Mouse (Mus musculus) splenic B cell, adult 2 months (primary cell): ENCODE measurements at regions not wholly inside any gene's neighbourhood (a gene's known extent, or its start where the extent isn't known, plus 50 kb on each side); places are given as distances from the start of the nearest gene placed in this dataset.

Experiments
- DNase-seq: peaks from one replicate; pipeline ENCODE4 v3.0.0-alpha.2; 2011; ENCODE audit warnings: low read depth, low spot score
- H3K27me3 ChIP-seq: 2 replicates; pipeline ENCODE4 v1.6.1; 2012; ENCODE audit warnings: mild to moderate bottlenecking, low read length, moderate library complexity, mixed read lengths; ENCODE audit not compliant: control insufficient read depth, poor library complexity, insufficient read depth, severe bottlenecking
- H3K36me3 ChIP-seq: 2 replicates; pipeline ENCODE4 v1.6.1; 2012; ENCODE audit warnings: mild to moderate bottlenecking, low read length, moderate library complexity, mixed read lengths; ENCODE audit not compliant: control insufficient read depth, poor library complexity, insufficient read depth, severe bottlenecking

DNA sequence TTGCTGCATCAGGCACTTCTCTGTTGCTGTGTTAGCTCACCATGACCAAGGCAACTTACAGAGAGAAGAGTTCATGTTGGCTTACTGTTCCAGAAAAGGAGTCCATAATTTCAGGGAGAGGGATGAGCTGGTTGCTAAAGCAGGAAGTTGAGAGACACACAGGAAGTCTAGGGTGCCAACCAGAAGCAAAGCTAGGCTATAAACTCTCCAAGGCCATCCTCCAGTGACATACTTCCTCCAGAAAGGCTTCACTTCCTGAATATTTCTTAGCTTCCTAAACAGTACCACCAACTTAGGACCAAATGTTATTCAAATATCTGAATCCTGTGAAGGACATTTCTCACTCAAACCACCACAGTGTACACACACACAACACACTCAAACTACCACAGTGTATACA, 2010.6 kb downstream of the A830018L16Rik start:
- peak; percentile 24 for DNase-seq
- no peaks in the 10 kb centered on the region for H3K36me3 ChIP-seq
- H3K27me3 ChIP-seq = no peaks in the 10 kb centered on the region

GRCm38 (mm10) chr1:13425601-13426327, 2011.9 kb downstream of the A830018L16Rik start:
- Histone ChIP-seq H3K27me3 (no peaks in the 10 kb centered on the region), H3K36me3 (no peaks in the 10 kb centered on the region)
- DNase-seq = no peak

- Histone ChIP-seq H3K36me3 (no peaks in the 10 kb centered on the region), H3K27me3 (no peaks in the 10 kb centered on the region)
- peak; percentile 56 for DNase-seq
These were observed 2012.6 kb downstream of the A830018L16Rik start for GRCm38 (mm10) chr1:13426328-13427067.

- no peaks in the 10 kb centered on the region for H3K36me3 ChIP-seq
- H3K27me3 ChIP-seq = no peaks in the 10 kb centered on the region
- DNase-seq = no peak
These were observed 2013.1 kb downstream of the A830018L16Rik start for GRCm38 (mm10) chr1:13427068-13427434.

- Histone ChIP-seq H3K27me3 (no peaks in the 10 kb centered on the region), H3K36me3 (no peaks in the 10 kb centered on the region)
- DNase-seq = no peak
These were observed 2013.7 kb downstream of the A830018L16Rik start for GRCm38 (mm10) chr1:13427501-13428207.

DNA sequence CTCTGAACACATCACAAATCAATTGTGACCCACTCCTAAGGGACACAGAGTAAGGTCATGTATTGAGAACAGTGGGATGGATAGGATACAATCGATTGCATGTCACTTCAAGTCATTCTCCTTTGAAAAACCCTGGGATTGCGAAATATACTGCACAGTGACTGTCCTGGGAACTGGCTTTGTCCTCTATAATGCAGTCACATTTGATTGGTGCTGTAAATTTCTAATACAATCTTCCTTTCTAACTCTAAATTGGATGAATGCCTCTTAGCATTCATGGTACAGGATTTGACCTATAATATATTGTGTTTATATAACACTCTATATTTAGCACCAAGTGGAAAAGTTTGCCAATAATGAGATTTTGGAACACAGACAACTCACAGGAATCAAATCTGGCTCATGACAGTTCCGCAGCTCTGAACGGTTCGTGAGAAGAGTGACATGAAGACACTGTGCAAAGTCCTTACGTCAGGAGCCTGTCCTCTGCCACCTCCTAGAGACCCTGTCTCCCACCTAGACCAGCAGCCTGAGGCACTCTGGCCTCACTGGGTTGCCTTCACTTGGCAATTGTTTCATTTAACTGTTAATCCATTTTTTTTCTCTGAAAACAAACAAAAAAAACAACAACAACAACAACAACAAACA, 2024.0 kb downstream of the A830018L16Rik start:
- DNase-seq = no peak
- H3K36me3 ChIP-seq = no peaks in the 10 kb centered on the region
- H3K27me3 ChIP-seq = no peaks in the 10 kb centered on the region

DNA sequence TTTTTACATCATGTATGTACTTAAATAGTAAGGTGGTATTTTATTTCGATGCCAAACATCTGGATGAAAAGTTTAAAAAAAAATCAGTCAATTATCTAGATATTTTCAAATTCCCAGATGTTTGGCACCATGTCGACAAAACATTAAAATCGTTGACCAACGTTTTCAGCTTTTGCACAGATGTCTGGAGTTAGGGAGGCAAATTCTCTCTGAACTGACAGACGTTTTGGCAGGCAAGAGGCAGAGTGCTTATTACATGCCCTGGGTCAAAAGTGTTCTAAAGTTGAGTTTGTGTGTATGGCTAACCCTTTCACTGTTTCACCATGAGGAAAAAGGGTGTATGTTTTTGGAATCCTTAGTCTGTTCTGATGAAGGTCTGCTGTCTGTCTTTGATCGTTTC, 2028.5 kb downstream of the A830018L16Rik start:
- Histone ChIP-seq H3K36me3 (no peaks in the 10 kb centered on the region), H3K27me3 (no peaks in the 10 kb centered on the region)
- DNase-seq = no peak

- peak; percentile 17 for DNase-seq
- H3K27me3 ChIP-seq = no peaks in the 10 kb centered on the region
- H3K36me3 ChIP-seq = no peaks in the 10 kb centered on the region
These were observed 2040.6 kb downstream of the A830018L16Rik start for GRCm38 (mm10) chr1:13454534-13454933.

- DNase-seq = no peak
- Histone ChIP-seq H3K36me3 (no peaks in the 10 kb centered on the region), H3K27me3 (no peaks in the 10 kb centered on the region)
These were observed 2041.7 kb downstream of the A830018L16Rik start for GRCm38 (mm10) chr1:13455572-13455971.

GRCm38 (mm10) chr1:13464311-13464710, 2050.4 kb downstream of the A830018L16Rik start:
- Histone ChIP-seq H3K27me3 (no peaks in the 10 kb centered on the region), H3K36me3 (no peaks in the 10 kb centered on the region)
- DNase-seq = peak; percentile 22

DNA sequence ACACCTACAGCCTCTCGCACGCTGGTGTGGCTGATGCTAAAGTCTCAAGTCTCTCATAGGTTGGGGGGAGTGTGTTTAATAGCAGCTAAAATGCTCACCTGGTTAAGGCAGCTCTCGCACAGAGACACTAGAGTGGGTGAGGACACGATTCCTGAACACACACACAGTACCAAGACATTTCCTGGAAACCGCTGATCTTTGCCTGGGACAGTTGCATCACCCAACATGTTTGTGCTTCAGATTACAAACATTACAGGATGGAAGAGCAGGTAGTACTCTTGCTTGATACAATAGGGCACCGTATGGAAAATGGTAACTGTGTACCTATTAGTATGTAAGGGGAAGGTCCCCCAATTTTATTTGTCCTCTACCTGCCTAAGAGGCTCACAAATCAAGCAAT, 2053.3 kb downstream of the A830018L16Rik start:
- no peak for DNase-seq
- Histone ChIP-seq H3K27me3 (no peaks in the 10 kb centered on the region), H3K36me3 (no peaks in the 10 kb centered on the region)

DNA sequence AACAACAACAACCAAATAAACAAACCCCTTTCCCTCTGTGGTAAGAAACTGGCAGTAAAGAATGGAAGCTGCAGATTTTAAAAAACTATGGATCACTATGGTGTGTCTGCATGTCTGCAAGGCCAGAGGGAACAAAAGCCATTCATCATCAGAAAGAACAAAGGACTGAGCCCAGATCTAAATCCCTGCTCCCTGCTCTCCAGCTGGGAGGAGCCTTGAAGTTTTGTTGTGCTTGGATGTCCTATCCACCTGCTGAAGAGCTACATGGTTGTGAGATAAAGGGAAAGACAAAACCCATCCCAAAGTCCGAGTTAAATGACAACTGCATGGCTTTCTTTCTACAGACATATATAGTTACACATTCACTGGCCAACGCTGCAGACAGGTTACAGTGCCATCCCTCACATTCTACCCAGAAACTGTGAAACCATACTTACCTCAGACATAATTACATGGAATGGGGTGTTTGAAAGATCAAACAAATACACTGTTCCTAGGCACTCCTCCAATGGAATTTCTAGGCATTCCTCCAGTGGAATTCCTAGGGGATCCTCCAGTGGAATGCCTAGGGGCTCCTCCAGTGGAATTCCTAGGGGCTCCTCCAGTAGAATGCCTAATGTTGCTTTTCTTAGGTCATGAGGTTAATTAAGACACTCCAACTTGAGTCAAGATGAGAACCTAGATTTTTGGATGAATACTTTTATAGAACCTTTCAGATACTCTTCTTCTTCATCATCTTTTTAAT, 2054.2 kb downstream of the A830018L16Rik start:
- no peaks in the 10 kb centered on the region for H3K36me3 ChIP-seq
- DNase-seq = no peak
- no peaks in the 10 kb centered on the region for H3K27me3 ChIP-seq

- no peak for DNase-seq
- Histone ChIP-seq H3K27me3 (no peaks in the 10 kb centered on the region), H3K36me3 (no peaks in the 10 kb centered on the region)
These were observed 2081.0 kb downstream of the A830018L16Rik start for GRCm38 (mm10) chr1:13494727-13495404.

DNA sequence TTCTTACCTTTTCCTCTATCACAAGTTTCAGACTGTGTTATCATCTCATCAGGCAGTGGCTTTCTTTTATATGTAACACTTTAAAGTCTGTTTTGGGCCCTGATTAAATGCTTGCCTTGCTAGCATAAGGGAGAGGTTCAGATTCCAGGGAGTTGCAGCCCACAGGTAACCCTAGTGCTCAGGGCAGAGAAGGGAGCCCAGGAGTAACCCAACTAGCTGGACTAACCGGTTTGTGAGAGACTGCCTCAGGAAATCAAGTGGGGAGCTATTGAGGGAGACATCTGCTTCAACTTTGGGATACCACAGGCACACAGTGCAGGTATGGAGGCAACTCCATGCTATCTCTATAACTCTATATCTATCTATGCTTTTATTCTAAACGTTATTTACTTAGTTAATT, 2082.5 kb downstream of the A830018L16Rik start:
- Histone ChIP-seq H3K36me3 (no peaks in the 10 kb centered on the region), H3K27me3 (no peaks in the 10 kb centered on the region)
- DNase-seq = no peak
